Mouse (Mus musculus): ENCODE results near the gene Naa16.

DNA sequence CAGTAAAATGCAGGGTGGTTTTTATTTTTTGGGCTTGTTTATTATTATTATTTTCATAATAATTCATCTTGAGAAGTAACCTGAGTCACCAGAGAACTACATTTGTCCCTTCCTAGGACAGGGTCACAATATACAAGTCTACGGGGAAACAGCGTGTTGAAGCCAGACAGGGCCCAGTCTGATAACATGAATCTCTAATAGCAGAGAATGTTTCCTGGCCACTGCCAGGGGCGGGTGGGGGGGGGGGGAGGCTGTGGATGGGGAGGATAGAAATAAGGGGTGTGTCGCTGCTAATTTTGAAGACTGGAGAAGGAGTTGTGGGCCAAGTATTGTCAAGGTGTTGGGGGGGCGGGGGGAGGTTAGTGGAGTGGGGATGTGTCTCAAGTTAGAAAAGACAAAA lies 82.7 kb downstream of the Naa16 start:
- TF ChIP-seq CTCF (IDR thresholded peaks at IDR 0.05; ENCODE audit: low read depth) (no peak), EP300 (IDR thresholded peaks at IDR 0.05; ENCODE audit: low read depth) (no peak)

All from liver, postnatal 0 days (tissue).